Mouse (Mus musculus): ENCODE data around the gene Olfr693. TPM values are rescaled to one million over a fixed set of nuclear protein-coding genes. Genes with fewer than 3 reads are reported as not detected.

Olfr693 gene
- polyA plus RNA-seq, 1 experiment from 2014 or later = not detected

GRCm38 (mm10) chr7:106685382-106685781 is 5.0 kb upstream of the Olfr693 start:
- TF ChIP-seq CTCF (IDR thresholded peaks at IDR 0.05; ENCODE audit: low read depth) = no peak
- Histone ChIP-seq H3K27me3 (ENCODE audit: insufficient read depth, low read length) (no peaks in the 10 kb centered on the region), H3K9me3 (ENCODE audit: low read depth, low read length) (no peaks in the 10 kb centered on the region), H3K36me3 (ENCODE audit: insufficient read depth) (no peaks in the 10 kb centered on the region), H3K4me3 (ENCODE audit: low read depth, low read length) (no peak overlapping the region), H3K27ac (ENCODE audit: low read depth) (no peak overlapping the region), H3K9ac (no peak overlapping the region), H3K4me1 (ENCODE audit: insufficient read depth) (no peaks in the 10 kb centered on the region), H3K4me2 (no peak overlapping the region)
- DNase-seq (no peak), ATAC-seq (ENCODE audit: insufficient read depth) (no peak)
- 79% methylated on average over 2 of the region's 2 CpGs for WGBS

- H3K9ac ChIP-seq = no peak overlapping the region
- no peak for ATAC-seq (ENCODE audit: insufficient read depth)
- H3K4me3 ChIP-seq (ENCODE audit: low read depth, low read length) = no peak overlapping the region
- H3K27me3 ChIP-seq (ENCODE audit: insufficient read depth, low read length) = no peaks in the 10 kb centered on the region
- H3K9me3 ChIP-seq (ENCODE audit: low read depth, low read length) = no peaks in the 10 kb centered on the region
- H3K36me3 ChIP-seq (ENCODE audit: insufficient read depth) = no peaks in the 10 kb centered on the region
- DNase-seq = no peak
- TF ChIP-seq CTCF (IDR thresholded peaks at IDR 0.05; ENCODE audit: low read depth) = no peak
- H3K4me2 ChIP-seq = no peak overlapping the region
- no peak overlapping the region for H3K27ac ChIP-seq (ENCODE audit: low read depth)
- H3K4me1 ChIP-seq (ENCODE audit: insufficient read depth) = no peaks in the 10 kb centered on the region
Observed at GRCm38 (mm10) chr7:106652344-106652652, 28.1 kb downstream of the Olfr693 start.

- H3K4me3 ChIP-seq (ENCODE audit: low read depth, low read length) = no peak overlapping the region
- H3K27me3 ChIP-seq (ENCODE audit: insufficient read depth, low read length) = no peaks in the 10 kb centered on the region
- DNase-seq = no peak
- TF ChIP-seq CTCF (IDR thresholded peaks at IDR 0.05; ENCODE audit: low read depth) = no peak
- no peaks in the 10 kb centered on the region for H3K9me3 ChIP-seq (ENCODE audit: low read depth, low read length)
- H3K27ac ChIP-seq (ENCODE audit: low read depth) = no peak overlapping the region
- no peaks in the 10 kb centered on the region for H3K4me1 ChIP-seq (ENCODE audit: insufficient read depth)
- H3K4me2 ChIP-seq = no peak overlapping the region
- no peak overlapping the region for H3K9ac ChIP-seq
- H3K36me3 ChIP-seq (ENCODE audit: insufficient read depth) = no peaks in the 10 kb centered on the region
- ATAC-seq (ENCODE audit: insufficient read depth) = no peak
Observed at GRCm38 (mm10) chr7:106651555-106652343, 28.6 kb downstream of the Olfr693 start.

- Histone ChIP-seq H3K27ac (ENCODE audit: low read depth) (no peak overlapping the region), H3K4me1 (ENCODE audit: insufficient read depth) (no peaks in the 10 kb centered on the region), H3K27me3 (ENCODE audit: insufficient read depth, low read length) (no peaks in the 10 kb centered on the region), H3K4me3 (ENCODE audit: low read depth, low read length) (no peak overlapping the region), H3K9me3 (ENCODE audit: low read depth, low read length) (no peaks in the 10 kb centered on the region), H3K4me2 (no peak overlapping the region), H3K36me3 (ENCODE audit: insufficient read depth) (no peaks in the 10 kb centered on the region), H3K9ac (no peak overlapping the region)
- no peak for TF ChIP-seq CTCF (IDR thresholded peaks at IDR 0.05; ENCODE audit: low read depth)
- DNase-seq (no peak), ATAC-seq (ENCODE audit: insufficient read depth) (no peak)
- WGBS = 70% methylated on average over 1 of the region's 1 CpGs
Observed at GRCm38 (mm10) chr7:106649774-106650173, 30.6 kb downstream of the Olfr693 start.

GRCm38 (mm10) chr7:106645261-106645660 is 35.1 kb downstream of the Olfr693 start:
- H3K4me2 ChIP-seq = no peak overlapping the region
- 81% methylated on average over 1 of the region's 1 CpGs for WGBS
- no peak for ATAC-seq (ENCODE audit: insufficient read depth)
- H3K27me3 ChIP-seq (ENCODE audit: insufficient read depth, low read length) = no peaks in the 10 kb centered on the region
- DNase-seq = no peak
- H3K9ac ChIP-seq = no peak overlapping the region
- no peak for TF ChIP-seq CTCF (IDR thresholded peaks at IDR 0.05; ENCODE audit: low read depth)
- no peak overlapping the region for H3K4me3 ChIP-seq (ENCODE audit: low read depth, low read length)
- no peaks in the 10 kb centered on the region for H3K36me3 ChIP-seq (ENCODE audit: insufficient read depth)
- no peak overlapping the region for H3K27ac ChIP-seq (ENCODE audit: low read depth)
- H3K9me3 ChIP-seq (ENCODE audit: low read depth, low read length) = no peaks in the 10 kb centered on the region
- H3K4me1 ChIP-seq (ENCODE audit: insufficient read depth) = no peaks in the 10 kb centered on the region

GRCm38 (mm10) chr7:106644222-106644870 is 36.0 kb downstream of the Olfr693 start:
- WGBS = 61% methylated on average over 3 of the region's 3 CpGs
- ATAC-seq (ENCODE audit: insufficient read depth) (no peak), DNase-seq (no peak)

GRCm38 (mm10) chr7:106640839-106641238 is 39.5 kb downstream of the Olfr693 start:
- ATAC-seq (ENCODE audit: insufficient read depth) (no peak), DNase-seq (no peak)
- Histone ChIP-seq H3K27ac (ENCODE audit: low read depth) (no peak overlapping the region), H3K9ac (no peak overlapping the region), H3K4me2 (no peak overlapping the region), H3K36me3 (ENCODE audit: insufficient read depth) (no peaks in the 10 kb centered on the region), H3K4me3 (ENCODE audit: low read depth, low read length) (no peak overlapping the region), H3K4me1 (ENCODE audit: insufficient read depth) (no peaks in the 10 kb centered on the region), H3K27me3 (ENCODE audit: insufficient read depth, low read length) (no peaks in the 10 kb centered on the region), H3K9me3 (ENCODE audit: low read depth, low read length) (no peaks in the 10 kb centered on the region)
- whole genome bisulfite sequencing = 85% methylated on average over 1 of the region's 1 CpGs
- TF ChIP-seq CTCF (IDR thresholded peaks at IDR 0.05; ENCODE audit: low read depth) = no peak

More at GRCm38 (mm10) chr7:106644222-106644870, 36.0 kb downstream of the Olfr693 start:
- H3K4me3 ChIP-seq (ENCODE audit: low read depth, low read length) = no peak overlapping the region
- H3K27me3 ChIP-seq (ENCODE audit: insufficient read depth, low read length) = no peaks in the 10 kb centered on the region
- no peaks in the 10 kb centered on the region for H3K4me1 ChIP-seq (ENCODE audit: insufficient read depth)
- H3K27ac ChIP-seq (ENCODE audit: low read depth) = no peak overlapping the region
- H3K9ac ChIP-seq = no peak overlapping the region
- H3K9me3 ChIP-seq (ENCODE audit: low read depth, low read length) = no peaks in the 10 kb centered on the region
- no peaks in the 10 kb centered on the region for H3K36me3 ChIP-seq (ENCODE audit: insufficient read depth)
- no peak overlapping the region for H3K4me2 ChIP-seq
- no peak for TF ChIP-seq CTCF (IDR thresholded peaks at IDR 0.05; ENCODE audit: low read depth)
